Mouse (Mus musculus) liver, embryonic 11.5 days (tissue): ENCODE results near the gene Supt5. TPM values are rescaled to one million over a fixed set of nuclear protein-coding genes. Genes with fewer than 3 reads are reported as not detected.

Source experiments
- ATAC-seq: fragments of 200-750 bp; cut with Nextera tagmentation; replicated peaks from 2 replicates; pipeline ENCODE4 v1.8.0; 2017; ENCODE audit warnings: moderate number of reproducible peaks, mild to moderate bottlenecking, moderate TSS enrichment, moderate library complexity; ENCODE audit not compliant: low FRiP score
- DNase-seq: peaks from one replicate; pipeline ENCODE4 v3.0.0-alpha.2; 2017; ENCODE audit warnings: low spot score
- H3K27ac ChIP-seq: fragments of 300-500 bp; sonication (generic); 2 replicates; pipeline ENCODE4 v1.5.1; 2014; ENCODE audit warnings: mild to moderate bottlenecking, low read depth, low read length, control low read depth
- H3K27me3 ChIP-seq: fragments of 300-500 bp; sonication (generic); replicated peaks from 2 replicates; pipeline ENCODE4 v1.6.1; 2014; ENCODE audit warnings: low read length, mixed read lengths; ENCODE audit not compliant: control insufficient read depth, insufficient read depth
- H3K36me3 ChIP-seq: fragments of 300-500 bp; sonication (generic); 2 replicates; pipeline ENCODE4 v1.6.1; 2014; ENCODE audit warnings: mild to moderate bottlenecking, low read length, moderate library complexity, mixed read lengths; ENCODE audit not compliant: control insufficient read depth, insufficient read depth
- H3K4me1 ChIP-seq: fragments of 300-500 bp; sonication (generic); replicated peaks from 2 replicates; pipeline ENCODE4 v1.6.1; 2014; ENCODE audit warnings: low read length, mixed read lengths; ENCODE audit not compliant: control insufficient read depth, insufficient read depth
- H3K4me2 ChIP-seq: fragments of 300-500 bp; sonication (generic); 2 replicates; pipeline ENCODE4 v1.6.1; 2014; ENCODE audit warnings: mild to moderate bottlenecking, control low read depth, moderate library complexity
- H3K4me3 ChIP-seq: fragments of 300-500 bp; sonication (generic); 2 replicates; pipeline ENCODE4 v1.5.1; 2014; ENCODE audit warnings: low read depth, low read length, control low read depth
- H3K9ac ChIP-seq: fragments of 300-500 bp; sonication (generic); 2 replicates; pipeline ENCODE4 v1.6.1; 2014; ENCODE audit warnings: low read depth, low read length, control low read depth
- H3K9me3 ChIP-seq: fragments of 300-500 bp; sonication (generic); 2 replicates; pipeline ENCODE4 v1.6.1; 2016; ENCODE audit warnings: low read length, inconsistent platforms, mixed read lengths; ENCODE audit not compliant: control insufficient read depth
- WGBS: fragments of 180-500 bp; shearing (Covaris S2); extraction: QIAGEN DNeasy Blood & Tissue Kit; methylation state at CpG from one replicate; pipeline ENCODE4 v1.1.7; 2014; 5-methylcytosine and 5-hydroxymethylcytosine counted together
- polyA plus RNA-seq: library from polyadenylated mRNA; unstranded; fragments of >200 nt; fragmentation: Nextera tagmentation; extraction: Ambion mirVana; gene quantifications from 2 replicates; pipeline ENCODE4 v1.2.1, GENCODE M21; 2014

Gene Supt5
- polyA plus RNA-seq, 1 experiment from 2014 or later, result 77.9 TPM

- Histone ChIP-seq H3K36me3 (peaks cover 2% of the 10 kb centered on the region; the same call in 1 of the 2 replicates), H3K4me3 (peak within 1 kb of the TSS; percentile 80), H3K4me1 (no peaks in the 10 kb centered on the region), H3K27me3 (peaks cover 5% of the 10 kb centered on the region; the same call in 1 of the 2 replicates), H3K9me3 (no peaks in the 10 kb centered on the region), H3K27ac (peak within 1 kb of the TSS; percentile 65), H3K9ac (peak within 1 kb of the TSS; percentile 78), H3K4me2 (peak within 1 kb of the TSS; percentile 81)
- ATAC-seq (peak; percentile 73), DNase-seq (no peak)
- 6% methylated on average over 57 of the region's 57 CpGs for WGBS
Observed at GRCm38 (mm10) chr7:28267129-28268041, 71.2 kb downstream of the Supt5 start, which contains the start of gene Eid2. Gene Eid2, plus strand, starts transcription at chr7:28267881.

GRCm38 (mm10) chr7:28265391-28265790 is 73.2 kb downstream of the Supt5 start:
- WGBS, result 86% methylated on average over 13 of the region's 13 CpGs
- Histone ChIP-seq H3K27ac (no peak overlapping the region), H3K9me3 (no peaks in the 10 kb centered on the region), H3K9ac (no peak overlapping the region), H3K4me2 (no peak overlapping the region), H3K4me3 (no peak overlapping the region), H3K27me3 (peaks cover 5% of the 10 kb centered on the region; the same call in 1 of the 2 replicates), H3K4me1 (no peaks in the 10 kb centered on the region), H3K36me3 (peaks cover 2% of the 10 kb centered on the region; the same call in 1 of the 2 replicates)
- ATAC-seq, result no peak
- DNase-seq, result no peak

Other genes with a start within 250 kb of the Supt5 start
- gene 9530053A07Rik, start 209.3 kb downstream of the Supt5 start, polyA plus RNA-seq, result not detected in 2 replicates
- 39.9 and 51.2 TPM in 2 replicates for gene Fbl, start 169.0 kb downstream of the Supt5 start, polyA plus RNA-seq
- gene Dyrk1b, start 159.3 kb downstream of the Supt5 start, polyA plus RNA-seq, result 5.2 and 6.0 TPM in 2 replicates
- 3.8 and 4.6 TPM in 2 replicates for gene Eid2, start 70.9 kb downstream of the Supt5 start, polyA plus RNA-seq
- gene Eid2b, start 61.0 kb downstream of the Supt5 start, polyA plus RNA-seq, result 5.9 and 6.5 TPM in 2 replicates
- not detected in 2 replicates for gene Selenov, start 47.6 kb downstream of the Supt5 start, polyA plus RNA-seq
- 0.31 and 0.62 TPM in 2 replicates for gene Dll3, start 36.5 kb downstream of the Supt5 start, polyA plus RNA-seq
- 217 and 224 TPM in 2 replicates for gene Timm50, start 26.7 kb downstream of the Supt5 start, polyA plus RNA-seq
- 1,377 and 1,547 TPM in 2 replicates for gene Rps16, start 11.9 kb upstream of the Supt5 start, polyA plus RNA-seq
- gene Plekhg2, start 33.9 kb upstream of the Supt5 start, polyA plus RNA-seq, result 29.2 and 34.4 TPM in 2 replicates
- gene Zfp36, start 41.5 kb upstream of the Supt5 start, polyA plus RNA-seq, result 9.9 and 10.2 TPM in 2 replicates
- 44.7 and 45.7 TPM in 2 replicates for gene Med29, start 54.0 kb upstream of the Supt5 start, polyA plus RNA-seq
- 56.1 and 58.6 TPM in 2 replicates for gene Paf1, start 54.2 kb upstream of the Supt5 start, polyA plus RNA-seq
- 49.4 and 49.7 TPM in 2 replicates for gene Gmfg, start 98.7 kb upstream of the Supt5 start, polyA plus RNA-seq
- 1.7 TPM in 2 replicates for gene Lrfn1, start 113.2 kb upstream of the Supt5 start, polyA plus RNA-seq
- gene Ifnl2, start 171.7 kb upstream of the Supt5 start, polyA plus RNA-seq, result not detected in 2 replicates
- gene Ifnl3, start 184.1 kb upstream of the Supt5 start, polyA plus RNA-seq, result not detected in 2 replicates
- gene Sycn, start 202.1 kb upstream of the Supt5 start, polyA plus RNA-seq, result not detected in 2 replicates
- gene Nccrp1, start 208.5 kb upstream of the Supt5 start, polyA plus RNA-seq, result not detected in 2 replicates